Mouse (Mus musculus): ENCODE data around the gene Pard3b. TPM values are rescaled to one million over a fixed set of nuclear protein-coding genes. Genes with fewer than 3 reads are reported as not detected.

The Pard3b gene
- polyA plus RNA-seq, 1 experiment: not detected

GRCm38 (mm10) chr1:62550546-62550945 is 911.9 kb downstream of the Pard3b start:
- 55% methylated on average over 2 of the region's 2 CpGs for WGBS
- Histone ChIP-seq H3K4me1 (ENCODE audit: control insufficient read depth, insufficient read depth, low read length) (0 out of 2 replicates have a peak, but pooled peaks cover 2% of the 10 kb centered on the region), H3K4me3 (ENCODE audit: insufficient read depth, low read depth, low read length) (no peak overlapping the region), H3K27ac (ENCODE audit: insufficient read depth, low read depth, low read length) (no peak overlapping the region)
- TF ChIP-seq CTCF (IDR thresholded peaks at IDR 0.05; ENCODE audit: insufficient read depth, low read depth, low read length) (no peak), POLR2A (IDR thresholded peaks at IDR 0.05; ENCODE audit: insufficient read depth, low read depth, low read length) (no peak)

- Histone ChIP-seq H3K27ac (ENCODE audit: insufficient read depth, low read depth, low read length) (no peak overlapping the region), H3K4me3 (ENCODE audit: insufficient read depth, low read depth, low read length) (no peak overlapping the region), H3K4me1 (ENCODE audit: control insufficient read depth, insufficient read depth, low read length) (0 out of 2 replicates have a peak, but pooled peaks cover 2% of the 10 kb centered on the region)
- TF ChIP-seq POLR2A (IDR thresholded peaks at IDR 0.05; ENCODE audit: insufficient read depth, low read depth, low read length) (no peak), CTCF (IDR thresholded peaks at IDR 0.05; ENCODE audit: insufficient read depth, low read depth, low read length) (no peak)
- WGBS: 65% methylated on average over 6 of the region's 6 CpGs
These were observed 912.9 kb downstream of the Pard3b start for GRCm38 (mm10) chr1:62551516-62551915.

GRCm38 (mm10) chr1:62555838-62556237 is 917.2 kb downstream of the Pard3b start:
- Histone ChIP-seq H3K4me3 (ENCODE audit: insufficient read depth, low read depth, low read length) (no peak overlapping the region), H3K27ac (ENCODE audit: insufficient read depth, low read depth, low read length) (no peak overlapping the region), H3K4me1 (ENCODE audit: control insufficient read depth, insufficient read depth, low read length) (0 out of 2 replicates have a peak, but pooled peaks cover 2% of the 10 kb centered on the region)
- 46% methylated on average over 1 of the region's 1 CpGs for WGBS
- TF ChIP-seq POLR2A (IDR thresholded peaks at IDR 0.05; ENCODE audit: insufficient read depth, low read depth, low read length) (no peak), CTCF (IDR thresholded peaks at IDR 0.05; ENCODE audit: insufficient read depth, low read depth, low read length) (no peak)

GRCm38 (mm10) chr1:62562987-62563386 is 924.4 kb downstream of the Pard3b start:
- 95% methylated on average over 7 of the region's 7 CpGs for WGBS
- TF ChIP-seq CTCF (IDR thresholded peaks at IDR 0.05; ENCODE audit: insufficient read depth, low read depth, low read length) (no peak), POLR2A (IDR thresholded peaks at IDR 0.05; ENCODE audit: insufficient read depth, low read depth, low read length) (no peak)
- Histone ChIP-seq H3K4me3 (ENCODE audit: insufficient read depth, low read depth, low read length) (no peak overlapping the region), H3K27ac (ENCODE audit: insufficient read depth, low read depth, low read length) (no peak overlapping the region), H3K4me1 (ENCODE audit: control insufficient read depth, insufficient read depth, low read length) (no peaks in the 10 kb centered on the region)

GRCm38 (mm10) chr1:62564245-62565119 is 925.9 kb downstream of the Pard3b start:
- Histone ChIP-seq H3K27ac (ENCODE audit: insufficient read depth, low read depth, low read length) (no peak overlapping the region), H3K4me3 (ENCODE audit: insufficient read depth, low read depth, low read length) (no peak overlapping the region), H3K4me1 (ENCODE audit: control insufficient read depth, insufficient read depth, low read length) (no peaks in the 10 kb centered on the region)
- no peak for TF ChIP-seq POLR2A (IDR thresholded peaks at IDR 0.05; ENCODE audit: insufficient read depth, low read depth, low read length)
- TF ChIP-seq CTCF (IDR thresholded peaks at IDR 0.05; ENCODE audit: insufficient read depth, low read depth, low read length): no peak
- WGBS: 43% methylated on average over 13 of the region's 13 CpGs

- 69% methylated on average over 9 of the region's 9 CpGs for WGBS
- TF ChIP-seq POLR2A (IDR thresholded peaks at IDR 0.05; ENCODE audit: insufficient read depth, low read depth, low read length) (no peak), CTCF (IDR thresholded peaks at IDR 0.05; ENCODE audit: insufficient read depth, low read depth, low read length) (no peak)
- no peak overlapping the region for H3K27ac ChIP-seq (ENCODE audit: insufficient read depth, low read depth, low read length)
- H3K4me1 ChIP-seq (ENCODE audit: control insufficient read depth, insufficient read depth, low read length): no peaks in the 10 kb centered on the region
- no peak overlapping the region for H3K4me3 ChIP-seq (ENCODE audit: insufficient read depth, low read depth, low read length)
These were observed 926.6 kb downstream of the Pard3b start for GRCm38 (mm10) chr1:62565120-62565809.

- Histone ChIP-seq H3K4me1 (ENCODE audit: control insufficient read depth, insufficient read depth, low read length) (no peaks in the 10 kb centered on the region), H3K4me3 (ENCODE audit: insufficient read depth, low read depth, low read length) (no peak overlapping the region), H3K27ac (ENCODE audit: insufficient read depth, low read depth, low read length) (no peak overlapping the region)
- TF ChIP-seq POLR2A (IDR thresholded peaks at IDR 0.05; ENCODE audit: insufficient read depth, low read depth, low read length) (no peak), CTCF (IDR thresholded peaks at IDR 0.05; ENCODE audit: insufficient read depth, low read depth, low read length) (no peak)
- 71% methylated on average over 4 of the region's 4 CpGs for WGBS
These were observed 928.0 kb downstream of the Pard3b start for GRCm38 (mm10) chr1:62566596-62566995.

GRCm38 (mm10) chr1:62576939-62577590 is 938.4 kb downstream of the Pard3b start:
- H3K4me1 ChIP-seq (ENCODE audit: control insufficient read depth, insufficient read depth, low read length): no peaks in the 10 kb centered on the region
- WGBS: 79% methylated on average over 3 of the region's 3 CpGs
- no peak overlapping the region for H3K27ac ChIP-seq (ENCODE audit: insufficient read depth, low read depth, low read length)
- H3K4me3 ChIP-seq (ENCODE audit: insufficient read depth, low read depth, low read length): no peak overlapping the region
- TF ChIP-seq CTCF (IDR thresholded peaks at IDR 0.05; ENCODE audit: insufficient read depth, low read depth, low read length): no peak
- no peak for TF ChIP-seq POLR2A (IDR thresholded peaks at IDR 0.05; ENCODE audit: insufficient read depth, low read depth, low read length)
